Mouse (Mus musculus) CH12.LX (cell line): ENCODE measurements around the gene Cmip.

Experiments
- CHD2 ChIP-seq: IDR thresholded peaks from 2 replicates; pipeline ENCODE4 v1.6.1; 2011; ENCODE audit warnings: low read length, improper control_type of control experiment
- CTCF ChIP-seq, 2 experiments: IDR thresholded peaks in 1 of 2; conservative IDR thresholded peaks in 1 of 2; 2 replicates each; pipeline ENCODE4 v1.5.1; 2011 to 2012; ENCODE audit warnings: low read depth in 2 of 2, low read length in 2 of 2, improper control_type of control experiment in 1 of 2, inconsistent platforms in 1 of 2, mild to moderate bottlenecking in 1 of 2, moderate library complexity in 1 of 2
- E2F4 ChIP-seq: IDR thresholded peaks from 2 replicates; pipeline ENCODE4 v1.6.1; 2011; ENCODE audit warnings: low read depth, low read length, improper control_type of control experiment; ENCODE audit not compliant: insufficient replicate concordance
- HCFC1 ChIP-seq: IDR thresholded peaks from 2 replicates; pipeline ENCODE4 v1.6.1; 2012; ENCODE audit warnings: low read depth, mild to moderate bottlenecking, inconsistent platforms, low read length, improper control_type of control experiment
- MAFK ChIP-seq: IDR thresholded peaks from 2 replicates; pipeline ENCODE4 v1.6.1; 2011; ENCODE audit warnings: low read length, improper control_type of control experiment; ENCODE audit not compliant: insufficient replicate concordance
- MXI1 ChIP-seq: IDR thresholded peaks from 2 replicates; pipeline ENCODE4 v1.6.1; 2011; ENCODE audit warnings: mild to moderate bottlenecking, low read depth, low read length, improper control_type of control experiment
- NELFE ChIP-seq: IDR thresholded peaks from 2 replicates; pipeline ENCODE4 v1.6.1; 2011; ENCODE audit warnings: low read depth, low read length, improper control_type of control experiment
- POLR2A ChIP-seq: IDR thresholded peaks from 2 replicates; pipeline ENCODE4 v1.6.1; 2011; ENCODE audit warnings: low read depth, mild to moderate bottlenecking, improper control_type of control experiment, low read length
- POLR2AphosphoS2 ChIP-seq: IDR thresholded peaks from 2 replicates; pipeline ENCODE4 v1.6.1; 2011; ENCODE audit warnings: low read depth, low read length, improper control_type of control experiment
- TBP ChIP-seq: conservative IDR thresholded peaks from 2 replicates; pipeline ENCODE4 v1.6.1; 2011; ENCODE audit warnings: low read depth, low read length, improper control_type of control experiment

GRCm38 (mm10) chr8:117335423-117335822 is 78.6 kb downstream of the Cmip start:
- TF ChIP-seq CTCF (conservative IDR thresholded peaks at IDR 0.05 in 1 of 2, IDR thresholded peaks at IDR 0.05 in 1 of 2; ENCODE audit: low read depth in 2 of 2, low read length in 2 of 2) (no peak), CHD2 (no peak), NELFE (no peak), POLR2A (no peak), MAFK (no peak), HCFC1 (no peak), MXI1 (no peak; the same call in 1 of the 2 replicates), E2F4 (no peak), POLR2AphosphoS2 (no peak), TBP (no peak)
